Mouse (Mus musculus) bone marrow, adult 2 months (tissue): ENCODE measurements around the gene Lin52.

Source experiments
- CTCF ChIP-seq: fragments of 200-500 bp; IDR thresholded peaks from 2 replicates; pipeline ENCODE4 v1.5.1; 2011; ENCODE audit warnings: low read length, control low read depth; ENCODE audit not compliant: control insufficient read depth, insufficient read depth
- POLR2A ChIP-seq: fragments of 200-500 bp; IDR thresholded peaks from 2 replicates; pipeline ENCODE4 v1.6.1; 2011; ENCODE audit warnings: low read depth, mild to moderate bottlenecking, control low read depth, low read length, borderline replicate concordance; ENCODE audit not compliant: control insufficient read depth

DNA sequence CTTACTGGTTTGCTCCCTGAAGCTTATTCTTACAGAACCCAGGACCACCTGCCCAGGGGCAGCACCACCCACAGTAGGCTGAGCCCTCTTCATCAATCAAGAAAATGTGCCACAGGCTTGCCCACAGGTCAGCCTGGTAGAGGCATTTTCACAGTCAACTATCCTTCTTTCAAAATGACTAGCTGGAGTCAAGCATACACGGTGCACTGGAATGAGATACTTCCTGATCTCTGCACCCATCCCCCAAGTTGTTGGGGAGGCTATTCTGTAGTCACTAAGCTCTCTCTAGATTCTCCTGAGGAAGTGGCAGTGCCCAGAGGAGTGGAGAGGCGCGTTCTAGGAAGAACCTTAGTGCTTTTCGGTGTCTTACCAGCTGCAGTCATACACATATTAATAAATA, 64.3 kb downstream of the Lin52 start:
- TF ChIP-seq CTCF, result no peak
- no peak for TF ChIP-seq POLR2A
